Mouse (Mus musculus) G1E (cell line): ENCODE measurements around the gene Zmat3. TPM values are rescaled to one million over a fixed set of nuclear protein-coding genes. Genes with fewer than 3 reads are reported as not detected.

Experiments used
- ATAC-seq: 2 replicates; pipeline ENCODE4 v1.8.0; 2016; ENCODE audit warnings: mild to moderate bottlenecking; ENCODE audit not compliant: insufficient number of reproducible peaks, poor library complexity, low FRiP score, severe bottlenecking; ENCODE audit errors: extremely low read depth
- DNase-seq: peaks from one replicate; pipeline ENCODE4 v3.0.0; 2012; ENCODE audit warnings: low spot score
- H3K27me3 ChIP-seq: 2 replicates; pipeline ENCODE4 v1.6.1; 2012; ENCODE audit warnings: mild to moderate bottlenecking, low read length, inconsistent platforms; ENCODE audit not compliant: insufficient read depth
- H3K36me3 ChIP-seq: replicated peaks from 2 replicates; pipeline ENCODE3; 2012; ENCODE audit warnings: mild to moderate bottlenecking, inconsistent platforms
- H3K4me1 ChIP-seq: 2 replicates; pipeline ENCODE4 v1.6.1; 2012; ENCODE audit warnings: low read depth, low read length, inconsistent platforms, mixed read lengths; ENCODE audit not compliant: insufficient read depth
- H3K4me3 ChIP-seq: 2 replicates; pipeline ENCODE4 v1.5.1; 2012; ENCODE audit warnings: low read depth, mild to moderate bottlenecking, inconsistent platforms, low read length, moderate library complexity, mixed read lengths
- H3K9me3 ChIP-seq: replicated peaks from 2 replicates; pipeline ENCODE4 v1.6.1; 2012; ENCODE audit warnings: inconsistent platforms
- CTCF ChIP-seq: IDR thresholded peaks from 2 replicates; pipeline ENCODE4 v1.5.1; 2012; ENCODE audit warnings: low read depth, low read length, inconsistent platforms, mixed read lengths
- GATA1 ChIP-seq: IDR thresholded peaks from 2 replicates; pipeline ENCODE4 v1.6.1; 2012; ENCODE audit warnings: borderline replicate concordance, low read length, inconsistent platforms, mixed read lengths
- GATA2 ChIP-seq: IDR thresholded peaks from 2 replicates; pipeline ENCODE4 v1.6.1; 2012; ENCODE audit warnings: low read depth, low read length, inconsistent platforms, borderline replicate concordance
- POLR2AphosphoS5 ChIP-seq: IDR thresholded peaks from 2 replicates; pipeline ENCODE4 v1.6.1; 2012; ENCODE audit warnings: low read depth, low read length, inconsistent platforms; ENCODE audit not compliant: insufficient replicate concordance
- TAL1 ChIP-seq: conservative IDR thresholded peaks from 2 replicates; pipeline ENCODE4 v1.6.1; 2012; ENCODE audit warnings: low read depth, low read length, inconsistent platforms, mixed read lengths
- polyA plus RNA-seq: library from polyadenylated mRNA; stranded (reverse); fragments of >175 nt; gene quantifications from 2 replicates; pipeline ENCODE4 v1.2.3, GENCODE M21; 2012
- total RNA-seq, 2 experiments: library from RNA; stranded (forward) in 1 of 2; stranded (reverse) in 1 of 2; fragments of 200-1000 nt in 1 of 2; fragments of >200 nt in 1 of 2; fragmentation: Nextera tagmentation in 1 of 2; gene quantifications; 2 replicates each; pipeline ENCODE4 v1.2.3; 2014 to 2017

Gene Zmat3
- total and polyA plus RNA-seq, 3 experiments: 5.2 to 76.8 (median 7.8) TPM

GRCm38 (mm10) chr3:32402990-32403885 is 37.4 kb upstream of the Zmat3 start:
- peaks cover 23% of the 10 kb centered on the region for H3K4me1 ChIP-seq
- no peaks in the 10 kb centered on the region for H3K27me3 ChIP-seq
- peaks cover 27% of the 10 kb centered on the region for H3K36me3 ChIP-seq
- H3K4me3 ChIP-seq: no peak overlapping the region
- H3K9me3 ChIP-seq: no peaks in the 10 kb centered on the region
- DNase-seq: no peak
- TF ChIP-seq POLR2AphosphoS5 (no peak), TAL1 (no peak), CTCF (no peak), GATA2 (no peak), GATA1 (no peak)
- no peak for ATAC-seq

- Histone ChIP-seq H3K9me3 (no peaks in the 10 kb centered on the region), H3K36me3 (peaks cover 25% of the 10 kb centered on the region), H3K27me3 (no peaks in the 10 kb centered on the region), H3K4me1 (peaks cover 23% of the 10 kb centered on the region), H3K4me3 (no peak overlapping the region)
- no peak for TF ChIP-seq GATA2
- no peak for TF ChIP-seq CTCF
- TF ChIP-seq GATA1: no peak
- no peak for TF ChIP-seq POLR2AphosphoS5
- TF ChIP-seq TAL1: no peak
- no peak for DNase-seq
- no peak for ATAC-seq
Observed at GRCm38 (mm10) chr3:32401591-32401990, 35.8 kb upstream of the Zmat3 start.

DNA sequence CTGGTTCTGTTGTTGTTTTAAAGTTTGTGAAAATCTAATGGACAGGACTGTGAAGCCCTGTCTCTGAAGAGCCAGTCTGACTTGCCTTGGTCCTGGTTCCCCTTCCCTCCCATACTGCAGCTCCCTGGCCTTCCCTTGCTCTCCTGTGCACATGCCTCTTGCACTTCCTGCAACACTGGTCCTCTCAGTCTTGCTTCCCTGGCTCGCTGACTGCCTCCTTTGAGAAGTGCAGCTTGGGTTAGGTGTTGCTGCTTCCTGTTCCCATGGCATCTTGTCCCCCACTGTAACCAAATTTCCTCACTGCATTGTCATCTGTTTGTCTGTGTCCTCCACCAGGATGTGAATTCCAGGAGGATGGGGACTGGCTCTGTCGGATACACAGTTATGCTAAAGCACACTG is 34.1 kb upstream of the Zmat3 start:
- Histone ChIP-seq H3K27me3 (no peaks in the 10 kb centered on the region), H3K36me3 (peaks cover 22% of the 10 kb centered on the region), H3K9me3 (no peaks in the 10 kb centered on the region), H3K4me1 (peaks cover 23% of the 10 kb centered on the region), H3K4me3 (no peak overlapping the region)
- ATAC-seq (no peak), DNase-seq (no peak)
- TF ChIP-seq POLR2AphosphoS5 (no peak), GATA2 (no peak), GATA1 (no peak), CTCF (no peak), TAL1 (no peak)

GRCm38 (mm10) chr3:32399381-32399780 is 33.6 kb upstream of the Zmat3 start:
- ATAC-seq: no peak
- H3K36me3 ChIP-seq: peaks cover 22% of the 10 kb centered on the region
- H3K4me1 ChIP-seq: peaks cover 23% of the 10 kb centered on the region
- H3K27me3 ChIP-seq: no peaks in the 10 kb centered on the region
- no peak overlapping the region for H3K4me3 ChIP-seq
- H3K9me3 ChIP-seq: no peaks in the 10 kb centered on the region
- DNase-seq: no peak
- TF ChIP-seq POLR2AphosphoS5 (no peak), GATA1 (no peak), CTCF (no peak), TAL1 (no peak), GATA2 (no peak)

DNA sequence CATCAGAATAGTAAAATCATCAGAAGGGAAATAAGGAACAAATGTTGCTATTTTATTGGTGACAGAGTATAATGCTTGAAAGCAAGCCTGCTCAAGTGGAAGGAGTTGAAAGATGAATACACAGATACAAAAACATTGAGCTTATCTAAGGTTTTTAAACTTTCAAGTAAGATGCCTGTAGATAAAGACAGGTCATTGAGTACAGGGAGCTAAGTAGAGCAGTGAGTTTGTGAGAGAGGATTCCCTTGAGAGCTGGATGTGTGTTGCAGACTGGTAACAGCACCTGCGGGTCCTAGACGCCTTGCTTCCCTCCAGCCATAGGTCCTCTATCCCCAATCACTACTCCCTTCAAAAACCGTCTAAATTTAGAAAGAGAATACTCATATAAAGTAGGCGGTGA is 32.8 kb upstream of the Zmat3 start:
- ATAC-seq (no peak), DNase-seq (no peak)
- Histone ChIP-seq H3K9me3 (no peaks in the 10 kb centered on the region), H3K4me1 (peaks cover 22% of the 10 kb centered on the region), H3K4me3 (peak overlapping the region; percentile 24; the same call in 1 of the 2 replicates), H3K27me3 (no peaks in the 10 kb centered on the region), H3K36me3 (peaks cover 23% of the 10 kb centered on the region)
- no peak for TF ChIP-seq TAL1
- no peak for TF ChIP-seq CTCF
- no peak for TF ChIP-seq GATA2
- TF ChIP-seq POLR2AphosphoS5: no peak
- TF ChIP-seq GATA1: no peak

GRCm38 (mm10) chr3:32398175-32398538 is 32.3 kb upstream of the Zmat3 start:
- peaks cover 21% of the 10 kb centered on the region for H3K36me3 ChIP-seq
- no peak for TF ChIP-seq POLR2AphosphoS5
- TF ChIP-seq TAL1: no peak
- TF ChIP-seq GATA2: no peak
- no peak for TF ChIP-seq CTCF
- TF ChIP-seq GATA1: no peak
- peaks cover 18% of the 10 kb centered on the region for H3K4me1 ChIP-seq
- DNase-seq (no peak), ATAC-seq (no peak)
- H3K9me3 ChIP-seq: no peaks in the 10 kb centered on the region
- H3K4me3 ChIP-seq: peak overlapping the region; percentile 87
- peaks cover 2% of the 10 kb centered on the region; the same call in 1 of the 2 replicates for H3K27me3 ChIP-seq
